Mouse (Mus musculus): ENCODE results near the gene Mgat4a. TPM values are rescaled to one million over a fixed set of nuclear protein-coding genes. Genes with fewer than 3 reads are reported as not detected.

The Mgat4a gene
- total RNA-seq (2021): 1 to 10 TPM; 5.1 to 7.1 TPM
- long read RNA-seq, experiment 1: 0 reads
- long read RNA-seq, experiment 2: 0 reads

DNA sequence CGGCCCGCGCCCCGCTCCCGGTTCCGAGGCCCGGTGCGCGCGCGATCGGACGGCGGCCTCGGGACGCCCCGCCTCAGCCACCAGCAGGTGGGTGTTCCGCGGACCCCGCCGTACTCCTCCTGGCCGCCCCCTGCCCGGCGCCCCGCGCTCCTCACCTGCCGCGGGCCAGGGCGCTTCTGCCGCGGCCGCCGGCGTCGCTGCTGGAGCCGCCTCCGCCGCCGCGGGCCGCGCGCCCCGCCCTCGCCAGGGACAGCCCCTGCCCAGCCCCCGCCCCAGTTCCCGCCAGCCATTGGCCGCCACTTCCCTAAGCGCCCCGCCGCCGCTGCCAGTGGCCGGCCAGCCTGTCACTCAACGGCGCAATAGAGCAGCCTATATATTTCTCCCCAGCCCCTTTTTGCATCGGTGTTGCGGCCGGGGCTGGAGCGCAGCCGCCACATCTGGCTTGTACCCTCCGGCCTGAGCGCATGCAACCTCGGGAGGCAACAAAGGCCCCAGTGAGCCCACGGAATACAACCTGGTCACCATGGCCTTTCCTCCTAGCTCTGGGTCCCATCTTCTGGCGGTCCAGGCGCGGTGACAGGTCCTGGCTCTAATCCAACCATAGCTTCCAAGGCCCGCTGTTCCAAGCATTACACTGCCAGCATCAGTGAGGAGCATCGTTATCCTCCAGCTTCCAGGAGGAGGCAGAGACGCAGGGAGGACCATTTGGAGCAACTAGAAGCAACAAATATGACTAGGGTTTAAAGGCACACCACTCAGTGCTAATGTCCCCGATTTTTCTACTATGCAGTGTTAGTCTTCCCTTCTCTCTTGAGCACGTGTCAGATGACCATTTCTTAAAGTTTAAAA lies at the start of gene Mgat4a:
TSS of gene Mgat4a (minus strand) at position 207 of the 849 bp plus-strand sequence.
- peak; percentile 93 to 96 for DNase-seq

DNA sequence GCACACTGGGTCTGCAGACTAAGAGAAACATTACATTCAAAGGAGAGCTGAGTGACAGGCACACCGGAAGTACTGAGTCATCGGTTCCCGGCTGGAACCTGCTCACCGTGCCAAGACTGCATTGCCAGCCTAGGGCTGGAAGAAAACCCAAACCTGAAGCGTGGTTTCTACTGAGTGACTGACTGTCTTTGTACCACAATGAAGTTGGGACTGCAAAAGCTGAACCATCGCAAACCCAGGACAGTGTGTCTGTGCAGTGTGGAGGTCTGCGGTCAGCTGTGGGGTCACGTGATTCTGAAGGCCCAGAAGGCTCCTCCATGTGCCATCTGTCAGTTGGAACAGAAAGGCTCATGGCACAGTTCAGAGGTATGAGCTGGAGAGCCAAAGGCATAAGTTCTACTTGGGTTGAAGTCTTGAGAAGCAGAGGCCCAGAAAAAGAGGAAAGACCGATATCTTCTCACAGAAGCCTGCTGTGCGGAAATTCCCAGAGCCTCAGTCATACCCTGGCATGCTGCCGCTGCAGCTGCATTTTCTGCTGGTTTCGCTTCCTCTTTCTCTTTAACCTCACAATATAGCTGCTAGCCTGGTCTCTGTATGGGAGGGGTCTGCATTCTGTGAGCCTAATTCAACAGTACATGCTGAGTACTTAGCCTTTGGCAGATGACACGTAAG lies 45.1 kb upstream of the Mgat4a start:
- DNase-seq: peak; percentile 62 to 68

DNA sequence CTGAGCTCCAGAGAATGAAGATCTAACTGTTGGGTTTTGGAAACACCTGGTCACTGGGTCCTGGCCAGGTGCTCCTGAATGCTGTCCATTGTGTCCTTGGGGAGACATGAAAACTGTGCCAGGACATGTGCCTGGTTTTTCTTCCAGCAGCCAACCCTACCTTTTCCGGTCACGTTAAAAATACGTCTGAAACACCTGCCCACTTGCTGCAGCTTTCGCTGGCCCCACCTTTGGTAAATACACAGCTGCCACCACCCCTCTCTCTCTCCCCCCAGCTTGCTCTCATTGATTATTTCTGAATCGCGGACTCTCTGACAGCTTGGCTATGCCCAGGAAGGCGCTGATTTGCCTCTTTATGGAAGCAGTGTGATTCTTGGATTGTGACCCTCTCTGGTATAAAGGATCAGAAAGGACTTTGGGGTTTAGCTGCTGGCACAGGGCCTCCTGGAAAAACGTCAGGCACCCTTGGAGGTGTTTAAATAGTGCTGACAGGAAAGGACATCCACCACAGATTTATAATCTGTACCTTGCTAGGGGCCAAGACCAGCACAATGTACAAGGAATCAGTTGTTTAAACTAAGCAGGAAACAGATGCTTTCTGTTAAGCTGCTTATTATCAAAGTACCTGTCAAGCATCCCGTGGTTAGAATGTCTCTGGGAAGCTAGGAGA lies 43.1 kb upstream of the Mgat4a start:
- no peak for DNase-seq

DNA sequence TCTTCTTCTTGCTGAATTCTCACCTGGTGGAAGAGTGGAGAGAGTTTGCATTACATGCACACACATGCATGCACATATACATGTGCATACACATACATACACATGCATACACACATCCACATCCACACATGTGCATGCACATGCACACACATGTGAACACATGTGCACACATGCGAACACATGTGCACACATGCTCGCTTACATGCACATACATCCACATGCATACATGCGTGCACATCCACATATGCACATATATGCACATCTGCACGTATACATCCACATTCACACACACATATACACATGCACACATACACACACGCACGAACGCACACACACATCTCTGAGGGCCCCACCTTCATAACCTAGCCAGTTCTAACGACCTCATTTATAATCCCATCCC lies 42.4 kb upstream of the Mgat4a start:
- DNase-seq: no peak

DNA sequence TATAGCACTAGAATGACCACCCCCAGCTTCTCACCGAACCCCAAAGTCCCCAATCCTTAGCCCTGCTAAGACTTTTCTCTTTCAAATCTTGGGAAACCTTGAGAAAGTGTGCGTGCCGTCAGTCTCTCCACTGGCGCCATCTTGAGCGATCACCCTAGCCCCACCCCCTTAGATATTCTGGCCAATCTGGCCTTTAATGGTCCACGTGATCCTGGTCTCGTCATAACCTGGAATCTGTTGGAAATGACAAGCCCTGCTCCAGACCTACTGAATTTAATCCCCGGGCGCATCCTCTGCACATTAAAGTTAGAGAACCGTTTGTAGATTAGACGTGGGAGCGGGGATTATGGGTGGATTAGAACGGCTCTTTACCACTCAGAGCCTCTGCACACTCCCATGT lies 38.9 kb upstream of the Mgat4a start:
- no peak for DNase-seq

DNA sequence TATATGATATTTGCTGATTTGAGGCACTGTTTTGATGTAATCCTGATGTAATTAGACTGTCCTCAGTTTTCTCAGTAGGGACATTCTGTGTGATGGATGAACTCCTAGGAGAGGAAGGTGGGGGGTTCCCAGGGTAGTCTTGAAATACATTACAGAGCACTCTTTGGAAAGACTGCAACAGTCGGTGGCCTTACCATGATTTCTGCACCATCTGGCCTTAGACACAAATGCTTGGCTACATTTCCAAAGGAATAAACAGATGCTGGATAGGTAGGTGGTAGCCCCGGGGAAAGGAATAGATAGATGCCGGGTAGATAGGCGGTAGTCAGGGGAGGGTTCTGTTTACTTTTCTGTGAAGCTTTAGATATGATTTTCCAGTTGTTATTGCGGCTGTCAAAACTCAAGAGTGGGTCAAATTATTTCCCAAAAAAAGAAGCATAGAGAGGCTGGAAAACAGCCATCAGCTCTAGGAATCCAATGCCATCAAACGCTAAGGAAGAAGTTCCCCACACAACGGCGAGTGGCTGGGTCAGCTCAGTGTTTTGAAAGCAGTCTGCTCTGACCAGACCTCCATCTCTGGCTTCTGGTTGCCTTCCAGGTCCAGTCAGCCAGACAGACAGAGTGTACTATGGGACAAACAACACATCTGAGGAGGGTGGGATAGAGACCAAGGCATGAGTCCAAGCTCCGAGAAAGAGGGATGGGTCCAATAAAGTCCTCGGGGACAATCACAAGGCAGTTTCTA lies 31.9 kb upstream of the Mgat4a start:
- no peak for DNase-seq

DNA sequence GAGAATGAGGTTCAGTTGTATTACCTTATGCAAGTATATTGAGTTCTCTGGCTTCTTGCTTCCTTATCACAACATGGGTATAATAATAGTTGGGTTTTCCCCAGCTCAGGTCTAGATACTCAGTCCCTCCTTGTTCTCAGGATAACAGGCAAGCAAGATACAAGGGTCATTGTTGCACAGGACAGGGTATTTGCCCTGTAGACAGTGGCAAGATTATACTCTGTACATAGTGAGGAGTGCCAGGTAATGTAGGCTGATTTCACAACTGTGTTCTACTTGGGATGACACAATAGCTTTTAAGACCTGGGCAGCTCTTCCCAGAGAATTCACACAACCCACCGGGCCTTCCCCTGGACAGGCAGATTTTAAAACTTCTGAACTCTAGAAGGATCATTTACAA lies 27.6 kb upstream of the Mgat4a start:
- no peak for DNase-seq

DNA sequence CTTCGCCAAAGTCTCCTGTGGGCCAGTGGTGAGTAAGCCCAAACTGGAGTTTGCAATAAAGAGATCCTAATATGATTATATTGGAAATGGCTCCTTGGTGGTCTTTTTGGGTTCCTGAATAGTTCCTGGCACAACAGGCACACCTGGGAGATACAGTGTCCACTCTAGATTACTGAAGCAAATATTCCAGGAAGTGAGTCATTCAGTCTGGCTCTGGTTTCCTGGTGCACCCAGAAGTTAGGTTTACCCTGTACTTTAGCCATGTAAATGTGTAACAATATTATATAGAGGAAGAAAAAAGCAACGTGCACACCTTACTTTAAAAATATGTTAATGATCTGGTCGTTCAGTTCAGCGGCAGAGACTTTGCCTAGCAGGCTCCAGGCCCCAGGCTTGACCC lies 25.9 kb upstream of the Mgat4a start:
- DNase-seq: no peak

DNA sequence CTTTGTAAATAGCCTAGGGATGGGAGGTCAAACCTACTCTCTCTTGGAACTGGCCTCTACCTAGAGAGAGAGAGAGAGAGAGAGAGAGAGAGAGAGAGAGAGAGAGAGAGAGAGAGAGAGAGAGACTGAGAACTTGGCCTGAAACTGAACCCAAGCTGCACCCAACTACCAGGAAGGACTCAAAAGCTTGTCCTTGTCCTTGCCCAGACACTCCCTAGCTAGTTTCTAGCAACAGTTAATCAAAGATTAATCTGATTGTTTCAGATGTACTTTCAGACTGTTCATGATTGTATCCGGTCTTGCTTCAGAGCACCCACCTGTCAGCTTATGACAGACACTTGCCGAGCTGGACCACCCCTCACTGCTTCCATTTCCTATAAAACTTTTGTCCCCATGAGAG lies 25.5 kb upstream of the Mgat4a start:
- DNase-seq: no peak

DNA sequence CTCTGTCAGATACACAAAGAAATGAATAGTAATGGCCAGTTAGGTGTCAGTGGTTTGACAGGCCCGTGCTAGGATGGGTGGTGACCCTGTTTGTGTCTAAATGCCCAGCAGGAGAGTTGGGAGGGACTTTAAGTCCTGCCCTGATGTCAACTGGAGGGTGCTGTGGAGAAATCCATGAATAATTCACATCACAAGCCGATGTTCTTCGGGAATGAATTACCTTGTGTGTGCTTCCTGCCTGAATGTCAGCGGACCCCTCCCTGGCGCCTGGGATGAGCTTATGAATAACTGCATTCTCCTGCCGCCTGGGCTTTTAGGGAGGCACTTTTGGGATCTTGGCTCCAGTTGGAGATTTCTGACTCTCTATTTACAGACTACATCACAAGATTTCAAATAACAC lies 24.6 kb upstream of the Mgat4a start:
- DNase-seq: no peak

DNA sequence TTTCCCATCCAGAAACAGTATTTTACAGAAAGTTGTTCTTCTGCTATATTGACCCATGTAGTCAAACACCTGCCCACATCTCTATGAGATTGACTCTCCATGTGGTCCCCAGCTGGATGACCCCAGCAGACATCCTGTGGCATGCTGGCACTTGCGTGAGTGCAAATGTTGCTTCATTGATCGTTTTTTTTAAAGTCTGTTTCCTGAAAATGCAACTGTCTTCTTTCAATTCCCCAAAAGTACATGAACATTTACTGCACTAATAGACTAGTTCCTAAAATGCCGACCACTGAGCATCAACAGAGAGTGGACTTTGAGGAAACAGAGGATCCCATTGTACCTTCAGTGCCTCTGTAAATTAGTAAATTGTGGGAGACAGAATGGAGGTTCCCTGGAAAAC lies 21.1 kb upstream of the Mgat4a start:
- no peak for DNase-seq

DNA sequence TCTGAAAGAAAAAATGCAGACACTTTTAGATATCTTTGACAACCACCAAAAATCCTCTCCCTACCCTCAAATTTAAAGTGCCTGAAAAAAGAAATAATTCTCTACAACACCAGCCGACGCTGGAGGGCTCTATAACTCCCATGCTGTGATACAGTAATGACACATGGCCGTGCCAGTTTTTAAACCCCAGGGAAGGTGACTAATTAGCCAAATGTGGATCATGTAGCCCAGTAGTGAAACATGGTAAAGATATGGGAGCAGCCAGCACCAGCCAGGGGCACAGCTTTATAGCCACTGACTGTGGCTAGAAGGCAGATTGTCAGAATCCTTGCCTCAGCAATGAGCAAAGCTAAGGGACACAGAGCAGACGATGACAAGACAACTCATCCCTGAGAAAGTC lies 19.5 kb upstream of the Mgat4a start:
- DNase-seq: no peak

DNA sequence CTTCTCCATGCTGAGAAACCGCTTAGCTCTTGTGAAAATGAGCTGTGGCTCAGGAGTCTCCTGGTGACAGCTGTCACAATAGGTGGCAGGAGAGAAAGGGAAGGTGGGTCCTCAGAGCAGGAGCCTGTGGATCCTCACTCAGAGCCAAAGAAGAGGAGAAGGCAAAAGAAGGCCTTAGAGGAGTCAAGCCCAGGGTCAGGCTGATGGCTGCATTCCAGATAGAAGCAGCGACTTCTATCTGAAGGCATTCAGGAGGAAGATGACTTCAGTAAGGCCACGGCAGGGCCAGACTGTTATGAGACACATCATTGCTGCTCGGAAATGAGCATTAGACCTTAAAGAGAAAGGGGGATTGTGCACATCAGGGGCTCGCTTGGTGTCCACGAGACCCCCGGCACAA lies 11.2 kb upstream of the Mgat4a start:
- DNase-seq: peak; percentile 26 to 35

DNA sequence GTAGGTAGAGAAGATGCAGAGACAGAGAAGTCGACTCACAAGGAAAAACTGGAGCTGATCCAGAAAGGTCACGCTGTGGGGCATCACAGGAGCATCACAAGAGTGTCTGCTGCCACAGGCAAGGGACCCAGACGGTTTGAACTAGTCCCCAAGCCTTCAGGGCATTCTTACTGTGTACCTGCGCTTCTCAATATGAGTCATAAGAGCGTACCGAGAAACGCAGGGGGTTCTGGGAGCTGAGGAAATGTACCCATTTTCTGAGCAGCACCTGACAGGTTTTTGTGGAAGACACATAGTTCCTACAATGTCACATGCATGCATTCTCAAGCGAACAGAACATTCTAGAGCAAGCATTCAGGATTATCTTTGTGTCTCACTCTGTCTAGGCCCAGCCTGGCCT lies 8.7 kb upstream of the Mgat4a start:
- DNase-seq: no peak

DNA sequence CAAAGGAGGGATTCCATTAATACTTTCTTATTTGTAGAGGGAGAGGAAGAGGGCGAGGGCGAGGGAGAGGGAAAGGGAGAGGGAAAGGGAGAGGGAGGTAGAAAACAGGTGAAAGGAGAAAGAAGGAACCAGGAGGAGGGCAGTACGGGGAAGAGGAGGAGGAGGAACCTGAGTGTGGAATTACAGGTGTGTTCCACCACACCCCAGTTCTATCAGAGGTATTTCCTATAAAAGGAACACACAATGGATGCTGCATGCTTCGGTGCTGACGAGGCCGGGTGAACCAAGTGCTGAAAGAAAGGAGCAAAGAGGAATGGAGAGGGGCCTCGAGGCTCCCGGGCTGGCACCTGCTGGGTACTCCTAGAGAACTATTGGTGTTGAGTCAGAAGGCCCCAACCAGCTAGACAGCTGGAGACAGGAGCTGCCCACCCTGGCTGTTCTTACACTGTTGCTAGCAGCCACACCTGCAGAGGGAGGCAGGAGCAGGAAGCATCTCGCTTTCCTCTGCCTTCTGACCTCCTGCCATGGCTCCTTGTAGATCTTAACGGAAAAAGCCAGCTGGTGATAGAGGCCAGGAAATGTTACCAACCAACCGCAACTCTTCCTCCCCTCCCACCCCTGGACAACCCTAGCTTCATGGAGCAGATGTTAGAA lies 5.7 kb upstream of the Mgat4a start:
- no peak for DNase-seq

DNA sequence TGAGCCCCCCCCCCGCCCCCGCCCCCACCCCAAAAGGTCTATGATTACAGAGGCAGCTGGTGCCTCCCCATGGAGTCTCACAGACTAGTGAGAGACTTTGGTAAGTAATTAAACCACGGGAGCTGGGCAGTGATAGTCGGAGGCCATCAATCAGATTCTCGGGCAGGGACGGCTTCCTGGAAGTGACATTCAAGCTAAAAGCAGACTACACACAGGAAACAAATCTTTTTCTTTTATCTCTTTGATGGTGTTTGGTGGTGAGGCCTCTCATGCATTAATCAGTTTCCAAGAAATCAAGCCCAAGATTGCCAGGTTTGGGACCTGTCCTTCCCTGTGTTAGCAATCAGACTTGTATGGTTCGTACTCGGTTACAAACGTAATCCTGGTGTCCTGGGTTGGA lies 3.4 kb upstream of the Mgat4a start:
- no peak for DNase-seq

DNA sequence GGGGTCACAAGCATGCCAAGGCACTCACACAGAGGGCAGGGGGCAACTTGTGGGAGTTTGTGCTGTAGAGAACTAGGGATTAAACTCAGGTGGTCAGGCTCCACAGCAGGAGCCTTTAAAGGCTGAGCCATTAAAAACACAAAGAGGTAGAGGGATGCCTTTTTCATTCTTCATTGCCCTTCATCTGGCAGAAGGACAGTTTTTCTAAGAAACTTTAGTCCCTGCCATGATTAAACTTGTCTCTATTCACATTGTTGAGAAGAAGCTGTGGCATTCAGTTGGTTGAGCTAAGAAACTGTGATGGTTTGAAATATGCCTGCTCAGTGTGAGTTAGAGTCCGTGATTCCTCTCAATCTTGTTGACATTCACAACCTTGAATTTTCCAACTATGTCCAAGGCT lies 2.2 kb upstream of the Mgat4a start:
- DNase-seq: no peak

DNA sequence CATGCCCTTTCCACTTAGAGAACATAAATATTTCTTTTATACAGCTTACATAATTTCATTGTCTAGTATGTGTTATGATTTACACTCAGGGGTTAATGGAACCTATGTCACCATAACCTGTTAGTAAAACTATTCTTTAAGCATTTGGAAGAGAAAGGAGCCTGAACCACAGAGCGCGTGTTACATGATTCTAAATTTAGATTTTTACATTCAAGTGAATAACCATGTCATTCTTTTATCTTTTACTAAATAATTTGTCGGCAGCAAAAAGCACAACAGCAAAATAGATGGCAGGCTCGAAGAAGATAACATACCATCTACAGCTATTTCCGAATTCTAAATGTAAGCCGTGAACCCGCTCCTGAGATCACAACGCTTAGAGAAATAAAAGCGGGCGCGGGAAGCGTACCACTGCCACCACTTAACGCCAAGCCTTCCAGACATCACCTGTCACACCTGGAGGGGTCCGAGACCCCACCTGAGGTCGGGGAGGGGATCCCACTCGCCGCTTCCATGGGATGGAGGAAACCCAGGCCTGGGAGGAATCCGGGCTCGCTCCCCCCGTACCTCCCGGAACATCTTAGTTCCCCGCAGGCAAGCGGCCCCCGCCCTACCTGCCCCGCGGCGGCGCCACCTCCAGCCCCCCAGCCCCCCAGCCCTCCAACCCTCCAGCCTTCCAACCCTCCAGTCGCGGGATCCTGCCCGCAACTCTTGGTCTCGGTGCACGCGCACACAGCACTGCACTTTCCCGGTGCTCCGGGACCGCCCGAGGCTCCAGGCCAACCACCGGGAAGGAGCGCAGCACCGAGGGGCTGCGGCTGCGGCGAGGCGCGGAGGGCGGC lies 627 bp downstream of the Mgat4a start:
- no peak for DNase-seq

DNA sequence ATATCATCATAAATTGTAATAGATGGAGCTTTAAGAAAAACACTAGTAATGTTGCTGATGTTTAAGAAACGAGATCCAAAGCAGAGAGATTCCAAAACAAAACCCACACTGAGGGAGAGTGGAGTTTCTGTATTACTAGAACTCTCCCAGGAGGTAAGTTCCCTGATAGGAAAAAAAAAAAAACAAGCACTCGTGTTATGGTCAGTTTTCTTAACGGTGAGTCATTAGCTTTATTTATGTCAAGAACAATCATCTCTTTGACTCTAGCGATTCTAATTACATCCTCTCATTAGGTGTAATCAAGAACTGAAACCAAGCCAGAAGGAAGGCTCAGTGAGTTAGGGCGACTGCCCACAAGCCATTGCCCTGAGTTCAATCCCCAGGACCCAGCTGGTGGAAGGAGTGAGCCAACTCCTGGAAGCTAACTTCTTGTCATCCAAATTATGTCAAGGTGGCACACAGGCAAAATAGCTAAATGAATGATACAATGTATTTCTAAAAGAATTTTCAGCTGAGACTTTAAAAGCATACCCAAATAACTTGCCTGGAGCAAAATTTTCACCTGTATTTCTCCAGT lies 6.2 kb downstream of the Mgat4a start:
- no peak for DNase-seq

DNA sequence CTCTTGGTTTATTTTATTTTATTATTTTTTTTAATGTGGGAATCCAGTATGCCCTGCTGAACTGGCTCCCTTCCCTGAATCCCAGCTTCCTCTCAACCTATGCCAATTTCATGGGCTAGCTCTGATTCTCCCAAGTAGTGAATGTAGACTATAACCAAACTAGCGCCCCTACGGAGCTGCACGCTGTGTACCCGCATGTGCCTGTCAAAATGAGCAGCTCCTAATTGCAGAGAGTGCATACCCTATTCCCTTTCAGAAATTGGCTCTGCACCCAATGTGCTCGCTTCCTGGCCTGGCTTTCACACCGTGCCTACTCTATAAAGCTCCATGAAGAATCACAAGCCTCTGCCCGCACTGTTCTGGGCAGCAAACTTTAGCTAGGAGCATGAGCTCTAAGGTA lies 7.6 kb downstream of the Mgat4a start:
- no peak for DNase-seq

DNA sequence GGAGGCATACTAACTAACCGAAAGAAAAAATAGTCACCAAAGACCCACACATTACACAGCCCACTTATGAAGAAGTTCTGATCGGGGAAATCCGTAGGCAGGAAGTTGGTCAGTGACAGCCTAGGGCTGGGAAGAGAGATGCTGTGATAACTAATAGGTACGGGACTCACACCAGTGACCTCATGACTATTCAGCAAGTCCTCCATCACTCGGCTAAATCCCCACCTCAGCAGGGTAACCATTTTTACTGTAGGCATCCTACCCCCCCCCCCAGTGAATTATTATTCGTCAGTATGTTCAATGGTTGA lies 8.3 kb downstream of the Mgat4a start:
- no peak for DNase-seq
